Comparison of ENCODE assay signal across 9 mouse cellular contexts in genomic region chr1:176877756-176878155, GRCm38 (mm10).
DNase-seq lines count a peak whose midpoint lies in the region; ATAC-seq lines count a peak whose summit lies in the region.
"Had no signal": no experiment of that assay in that cellular context is flagged by ENCODE, and none has a peak within 500 bp of the region (broad histone marks: within the 10 kb centered on the region; RNA-seq: fewer than 3 reads in every experiment).

No protein-coding gene starts in this region.

- no peak overlapping the region for H3K27ac ChIP-seq in hindbrain, embryonic 11.5 days (ENCODE audit: low read depth, low read length)
- H3K27ac ChIP-seq in hindbrain, embryonic 10.5 days = no peak overlapping the region
- H3K27ac ChIP-seq: limb, embryonic 12.5 days had no signal

- no peak overlapping the region for H3K4me2 ChIP-seq in hindbrain, embryonic 11.5 days (replicated peaks; ENCODE audit: low read depth, low read length)
- H3K4me2 ChIP-seq: limb, embryonic 12.5 days had no signal

- no peaks in the 10 kb centered on the region for H3K9me3 ChIP-seq in hindbrain, embryonic 11.5 days (ENCODE audit: control insufficient read depth, low read length)
- no peaks in the 10 kb centered on the region for H3K9me3 ChIP-seq in hindbrain, embryonic 10.5 days
- H3K9me3 ChIP-seq: limb, embryonic 12.5 days had no signal

- peak; percentile 78 for DNase-seq in hindbrain, embryonic 11.5 days (ENCODE audit: low spot score)
- no peak for DNase-seq in hindbrain, embryonic 10.5 days (ENCODE audit: low spot score)
- peak; percentile 68 for DNase-seq in thymus, postnatal 0 days (ENCODE audit: low spot score)
- no peak for DNase-seq in thymus, postnatal 36 days
- DNase-seq in c-Kit-positive CD71-positive TER-119-positive erythroid progenitor cells, embryonic 14.5 days (ENCODE audit: low spot score) = peak; percentile 55
- peak; percentile 52 for DNase-seq in hindlimb bud, embryonic 11.5 days (ENCODE audit: extremely low spot score, low read depth, low spot score)
- no peak for DNase-seq in testis, postnatal 10 days (ENCODE audit: low spot score)

- no peak overlapping the region for H3K9ac ChIP-seq in hindbrain, embryonic 11.5 days (ENCODE audit: low read depth, low read length)
- H3K9ac ChIP-seq: limb, embryonic 12.5 days had no signal

- 38% methylated on average over 3 of the region's 3 CpGs for WGBS in hindbrain, embryonic 11.5 days
- WGBS in hindbrain, embryonic 10.5 days = 43% methylated on average over 3 of the region's 3 CpGs

- no peaks in the 10 kb centered on the region for H3K27me3 ChIP-seq in hindbrain, embryonic 11.5 days (ENCODE audit: control insufficient read depth, insufficient read depth, low read length)
- H3K27me3 ChIP-seq in hindbrain, embryonic 10.5 days (ENCODE audit: insufficient read depth, poor library complexity, severe bottlenecking) = no peaks in the 10 kb centered on the region
- H3K27me3 ChIP-seq: limb, embryonic 12.5 days had no signal

- peaks cover 3% of the 10 kb centered on the region for H3K4me1 ChIP-seq in hindbrain, embryonic 11.5 days (replicated peaks; ENCODE audit: control insufficient read depth, insufficient read depth, low read length)
- peaks cover 56% of the 10 kb centered on the region for H3K4me1 ChIP-seq in hindbrain, embryonic 10.5 days (replicated peaks)
- H3K4me1 ChIP-seq: limb, embryonic 12.5 days had no signal

- no peak overlapping the region for H3K4me3 ChIP-seq in hindbrain, embryonic 11.5 days (ENCODE audit: low read depth, low read length)
- no peak overlapping the region for H3K4me3 ChIP-seq in hindbrain, embryonic 10.5 days
- H3K4me3 ChIP-seq: limb, embryonic 12.5 days had no signal

- ATAC-seq in hindbrain, embryonic 11.5 days (ENCODE audit: low FRiP score) = no peak
- ATAC-seq in neutrophil, adult 5-6 weeks (ENCODE audit: extremely low read depth, insufficient number of reproducible peaks, low FRiP score, poor library complexity, severe bottlenecking) = peak; percentile 77

- no peaks in the 10 kb centered on the region for H3K36me3 ChIP-seq in hindbrain, embryonic 11.5 days (ENCODE audit: control insufficient read depth, insufficient read depth, low read length)
- H3K36me3 ChIP-seq in hindbrain, embryonic 10.5 days = no peaks in the 10 kb centered on the region
- H3K36me3 ChIP-seq: limb, embryonic 12.5 days had no signal

Comparison
In these comparisons a context has a peak if more than half of its experiments do, and no peak if none do; other contexts are left out.
1. DNase-seq: peak in hindbrain, embryonic 11.5 days (single experiment), thymus, postnatal 0 days (single experiment), c-Kit-positive CD71-positive TER-119-positive erythroid progenitor cells, embryonic 14.5 days (single experiment) and hindlimb bud, embryonic 11.5 days (single experiment); none in hindbrain, embryonic 10.5 days (single experiment), thymus, postnatal 36 days (0 of 2) and testis, postnatal 10 days (single experiment).